Mouse (Mus musculus) adipocyte (in vitro differentiated cells): ENCODE results near the gene Klk10.

Source experiments
- DNase-seq: peaks from one replicate; pipeline ENCODE4 v3.0.0-alpha.2; 2016; ENCODE audit warnings: low spot score

Klk10 gene

GRCm38 (mm10) chr7:43796355-43796754 lies 15.5 kb downstream of the Klk10 start:
- no peak for DNase-seq

- no peak for DNase-seq
Observed at GRCm38 (mm10) chr7:43797333-43797769, 16.5 kb downstream of the Klk10 start, which contains the start of gene Klk8. Gene Klk8, plus strand, starts transcription at chr7:43797577.

GRCm38 (mm10) chr7:43797844-43798462 lies 17.1 kb downstream of the Klk10 start:
- DNase-seq = no peak

- DNase-seq = no peak
Observed at GRCm38 (mm10) chr7:43799876-43800275, 19.0 kb downstream of the Klk10 start.

- no peak for DNase-seq
Observed at GRCm38 (mm10) chr7:43810994-43811393, 30.2 kb downstream of the Klk10 start, which contains the start of gene Klk7. Gene Klk7, plus strand, starts transcription at chr7:43811294.

GRCm38 (mm10) chr7:43815211-43815610 lies 34.4 kb downstream of the Klk10 start:
- DNase-seq = no peak

- DNase-seq = no peak
Observed at GRCm38 (mm10) chr7:43816746-43817145, 35.9 kb downstream of the Klk10 start.

GRCm38 (mm10) chr7:43821581-43821980 lies 40.7 kb downstream of the Klk10 start:
- DNase-seq = no peak

GRCm38 (mm10) chr7:43824199-43824598 lies 43.4 kb downstream of the Klk10 start, which contains the start of gene Klk6:
Gene Klk6, plus strand, starts transcription at chr7:43824499.
- DNase-seq = no peak

- no peak for DNase-seq
Observed at GRCm38 (mm10) chr7:43826056-43826455, 45.2 kb downstream of the Klk10 start.

- DNase-seq = no peak
Observed at GRCm38 (mm10) chr7:43827706-43828105, 46.9 kb downstream of the Klk10 start.

- no peak for DNase-seq
Observed at GRCm38 (mm10) chr7:43829006-43829405, 48.2 kb downstream of the Klk10 start.
